Mouse (Mus musculus): ENCODE data around the gene Zic3. TPM values are rescaled to one million over a fixed set of nuclear protein-coding genes. Genes with fewer than 3 reads are reported as not detected.

Gene Zic3
- not detected for polyA plus RNA-seq (2014; fragmentation: Illumina TruSeq; extraction: RNeasy Lipid Tissue Mini Kit (QIAGEN cat#74804); ENCODE audit: low read depth, low replicate concordance)

DNA sequence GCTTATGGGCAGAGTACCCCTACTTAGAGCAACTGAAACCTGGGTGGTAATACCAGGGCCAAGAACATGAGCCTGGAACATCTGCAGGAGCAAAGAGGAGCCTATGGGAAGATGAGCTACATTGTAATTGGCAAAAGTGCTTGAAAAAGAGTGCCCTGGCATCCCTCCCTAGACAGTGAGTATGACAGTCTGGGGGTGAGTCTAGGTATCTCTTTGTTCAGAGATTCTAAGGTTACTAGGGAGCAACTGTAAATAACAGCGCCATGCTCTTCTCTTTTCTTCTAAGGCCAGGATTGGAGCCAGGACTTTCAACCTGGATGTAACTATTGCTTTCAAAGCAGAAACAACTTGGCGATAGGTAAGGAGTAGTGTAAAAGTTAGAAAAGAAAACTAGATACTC is at the start of gene Zic3:
TSS of gene Zic3 (plus strand) at position 301 of the 400 bp plus-strand sequence.

